Mouse (Mus musculus) heart, adult 2 months (tissue): Measurements from ENCODE around the gene Fgfr2. TPM values are rescaled to one million over a fixed set of nuclear protein-coding genes. Genes with fewer than 3 reads are reported as not detected.

Experiments used
- DNase-seq, 2 experiments: peaks; one replicate each; pipeline ENCODE4 v3.0.0; 2021
- H3K27ac ChIP-seq: fragments of 200-600 bp; 2 replicates; pipeline ENCODE4 v1.8.1; 2022
- H3K27me3 ChIP-seq: fragments of 200-500 bp; 2 replicates; pipeline ENCODE4 v1.6.1; 2012; ENCODE audit warnings: mild to moderate bottlenecking, low read length, inconsistent platforms, mixed read lengths; ENCODE audit not compliant: control insufficient read depth, insufficient read depth
- H3K36me3 ChIP-seq: fragments of 200-500 bp; 2 replicates; pipeline ENCODE4 v1.6.1; 2012; ENCODE audit warnings: low read length, inconsistent platforms; ENCODE audit not compliant: control insufficient read depth, insufficient read depth
- H3K4me1 ChIP-seq: fragments of 200-500 bp; 2 replicates; pipeline ENCODE4 v1.6.1; 2011; ENCODE audit warnings: low read length; ENCODE audit not compliant: control insufficient read depth, insufficient read depth
- H3K4me3 ChIP-seq: fragments of 200-600 bp; 2 replicates; pipeline ENCODE4 v1.8.1; 2022
- H3K79me2 ChIP-seq: fragments of 200-500 bp; replicated peaks from 2 replicates; pipeline ENCODE4 v1.6.1; 2012; ENCODE audit warnings: mild to moderate bottlenecking, inconsistent platforms, low read length, moderate library complexity, mixed read lengths; ENCODE audit not compliant: control insufficient read depth, insufficient read depth
- H3K9ac ChIP-seq: fragments of 200-500 bp; 2 replicates; pipeline ENCODE4 v1.6.1; 2012; ENCODE audit warnings: low read depth, mild to moderate bottlenecking, control low read depth, inconsistent platforms, low read length, mixed read lengths
- CTCF ChIP-seq: fragments of 200-600 bp; IDR thresholded peaks from 2 replicates; pipeline ENCODE4 v1.8.1; 2022; ENCODE audit warnings: antibody characterized with exemption, mild to moderate bottlenecking, moderate library complexity
- EP300 ChIP-seq: fragments of 200-500 bp; IDR thresholded peaks from 2 replicates; pipeline ENCODE4 v1.6.1; 2011; ENCODE audit warnings: low read depth, low read length, control low read depth; ENCODE audit not compliant: insufficient read depth
- POLR2A ChIP-seq: fragments of 200-500 bp; IDR thresholded peaks from 2 replicates; pipeline ENCODE4 v1.6.1; 2011; ENCODE audit warnings: mild to moderate bottlenecking, low read depth, low read length, control low read depth; ENCODE audit not compliant: insufficient read depth
- WGBS: fragments of 180-500 bp; shearing (Covaris S2); methylation state at CpG from one replicate; pipeline ENCODE4 v1.1.7; 2018; 5-methylcytosine and 5-hydroxymethylcytosine counted together
- intact Hi-C: fragments of 180-260 bp; cut with DNase I; formaldehyde crosslinking; loops from one replicate; pipeline ENCODE4 v1.15.1; 2025
- polyA plus RNA-seq: library from polyadenylated mRNA; depleted of rRNA; stranded (reverse); fragments of >200 nt; gene quantifications from 2 replicates; pipeline ENCODE4 v1.2.3, GENCODE M21; 2012
- total RNA-seq, 2 experiments: library from RNA; stranded (reverse); gene quantifications; 2 replicates each; pipeline ENCODE4 v1.2.3; 2021

The Fgfr2 gene
- total and polyA plus RNA-seq, 3 experiments: 1.1 to 2.0 (median 1.3) TPM

GRCm38 (mm10) chr7:132455071-132455720 is 668.0 kb downstream of the Fgfr2 start:
- H3K4me1 ChIP-seq: no peaks in the 10 kb centered on the region
- DNase-seq: no peak
- intact Hi-C loops: no loop called here
- H3K4me3 ChIP-seq: no peak overlapping the region
- TF ChIP-seq POLR2A (no peak), EP300 (no peak), CTCF (no peak)
- H3K27me3 ChIP-seq: no peaks in the 10 kb centered on the region
- no peak overlapping the region for H3K27ac ChIP-seq
- 61% methylated on average over 11 of the region's 11 CpGs for WGBS
- H3K9ac ChIP-seq: no peak overlapping the region
- no peaks in the 10 kb centered on the region for H3K79me2 ChIP-seq
- H3K36me3 ChIP-seq: no peaks in the 10 kb centered on the region

GRCm38 (mm10) chr7:132449891-132450735 is 673.0 kb downstream of the Fgfr2 start:
- no peaks in the 10 kb centered on the region for H3K27me3 ChIP-seq
- DNase-seq: no peak
- no peak overlapping the region for H3K27ac ChIP-seq
- H3K79me2 ChIP-seq: no peaks in the 10 kb centered on the region
- no peaks in the 10 kb centered on the region for H3K4me1 ChIP-seq
- intact Hi-C loops: no loop called here
- no peak overlapping the region for H3K4me3 ChIP-seq
- H3K36me3 ChIP-seq: no peaks in the 10 kb centered on the region
- WGBS: 75% methylated on average over 6 of the region's 6 CpGs
- H3K9ac ChIP-seq: no peak overlapping the region
- TF ChIP-seq POLR2A (no peak), CTCF (no peak), EP300 (no peak)

GRCm38 (mm10) chr7:132448511-132449154 is 674.5 kb downstream of the Fgfr2 start:
- H3K27me3 ChIP-seq: no peaks in the 10 kb centered on the region

GRCm38 (mm10) chr7:132447558-132447957 is 675.6 kb downstream of the Fgfr2 start:
- intact Hi-C loops: no loop called here

More at GRCm38 (mm10) chr7:132448511-132449154, 674.5 kb downstream of the Fgfr2 start:
- DNase-seq: no peak
- H3K27ac ChIP-seq: no peak overlapping the region
- TF ChIP-seq CTCF: no peak
- no peak for TF ChIP-seq EP300
- no peak for TF ChIP-seq POLR2A
- H3K9ac ChIP-seq: no peak overlapping the region
- H3K36me3 ChIP-seq: no peaks in the 10 kb centered on the region; the same call in 1 of the 2 replicates
- H3K4me3 ChIP-seq: no peak overlapping the region
- intact Hi-C loops: no loop called here
- peaks cover 2% of the 10 kb centered on the region for H3K4me1 ChIP-seq
- WGBS: 77% methylated on average over 4 of the region's 4 CpGs
- no peaks in the 10 kb centered on the region for H3K79me2 ChIP-seq

GRCm38 (mm10) chr7:132446841-132447240 is 676.3 kb downstream of the Fgfr2 start:
- WGBS: 73% methylated on average over 5 of the region's 5 CpGs
- Histone ChIP-seq H3K4me3 (no peak overlapping the region), H3K27ac (no peak overlapping the region), H3K4me1 (peaks cover 5% of the 10 kb centered on the region), H3K27me3 (no peaks in the 10 kb centered on the region), H3K79me2 (no peaks in the 10 kb centered on the region), H3K9ac (no peak overlapping the region), H3K36me3 (no peaks in the 10 kb centered on the region; the same call in 1 of the 2 replicates)
- TF ChIP-seq CTCF (no peak), POLR2A (no peak), EP300 (no peak)
- DNase-seq: no peak
- intact Hi-C loops: no loop called here

More at GRCm38 (mm10) chr7:132447558-132447957, 675.6 kb downstream of the Fgfr2 start:
- no peak for DNase-seq
- Histone ChIP-seq H3K4me1 (peaks cover 5% of the 10 kb centered on the region), H3K9ac (no peak overlapping the region), H3K79me2 (no peaks in the 10 kb centered on the region), H3K36me3 (no peaks in the 10 kb centered on the region; the same call in 1 of the 2 replicates), H3K4me3 (no peak overlapping the region), H3K27me3 (no peaks in the 10 kb centered on the region), H3K27ac (no peak overlapping the region)
- TF ChIP-seq CTCF: no peak
- no peak for TF ChIP-seq POLR2A
- no peak for TF ChIP-seq EP300
- 59% methylated on average over 5 of the region's 5 CpGs for WGBS
